Mouse (Mus musculus) heart, postnatal 0 days (tissue): ENCODE measurements around the gene 1700011L22Rik. TPM values are rescaled to one million over a fixed set of nuclear protein-coding genes. Genes with fewer than 3 reads are reported as not detected.

Experiments
- ATAC-seq: fragments of 200-750 bp; cut with Nextera tagmentation; 2 replicates; pipeline ENCODE4 v1.8.0; 2017; ENCODE audit warnings: low read depth, moderate number of reproducible peaks, moderate library complexity; ENCODE audit not compliant: insufficient read depth
- DNase-seq: peaks from one replicate; pipeline ENCODE4 v3.0.0-alpha.2; 2016; ENCODE audit warnings: low spot score
- H3K27ac ChIP-seq: fragments of 300-500 bp; sonication (generic); 2 replicates; pipeline ENCODE4 v1.5.1; 2014; ENCODE audit warnings: low read depth, mild to moderate bottlenecking
- H3K27me3 ChIP-seq: fragments of 300-500 bp; sonication (generic); 2 replicates; pipeline ENCODE4 v1.6.1; 2014; ENCODE audit warnings: low read length, mixed read lengths; ENCODE audit not compliant: control insufficient read depth, insufficient read depth
- H3K36me3 ChIP-seq: fragments of 300-500 bp; sonication (generic); replicated peaks from 2 replicates; pipeline ENCODE4 v1.6.1; 2014; ENCODE audit warnings: low read length, mixed read lengths; ENCODE audit not compliant: control insufficient read depth, insufficient read depth
- H3K4me1 ChIP-seq: fragments of 300-500 bp; sonication (generic); 2 replicates; pipeline ENCODE4 v1.6.1; 2014; ENCODE audit warnings: antibody characterized with exemption; ENCODE audit not compliant: control insufficient read depth, insufficient read depth
- H3K4me2 ChIP-seq: fragments of 300-500 bp; sonication (generic); 2 replicates; pipeline ENCODE4 v1.6.1; 2014; ENCODE audit warnings: low read depth, mild to moderate bottlenecking, low read length, moderate library complexity
- H3K4me3 ChIP-seq: fragments of 300-500 bp; sonication (generic); 2 replicates; pipeline ENCODE4 v1.5.1; 2014; ENCODE audit warnings: low read depth, low read length
- H3K9ac ChIP-seq: fragments of 300-500 bp; sonication (generic); replicated peaks from 2 replicates; pipeline ENCODE4 v1.6.1; 2014; ENCODE audit warnings: low read depth, low read length, mixed read lengths
- H3K9me3 ChIP-seq: fragments of 300-500 bp; sonication (generic); replicated peaks from 2 replicates; pipeline ENCODE4 v1.6.1; 2016; ENCODE audit warnings: low read length; ENCODE audit not compliant: control insufficient read depth
- CTCF ChIP-seq: IDR thresholded peaks from 2 replicates; pipeline ENCODE4 v1.5.1; 2016; ENCODE audit warnings: antibody characterized with exemption, control low read depth, low read depth
- EP300 ChIP-seq: IDR thresholded peaks from 2 replicates; pipeline ENCODE4 v1.6.1; 2016; ENCODE audit warnings: antibody characterized with exemption, low read depth
- WGBS: fragments of 180-500 bp; shearing (Covaris S2); extraction: QIAGEN DNeasy Blood & Tissue Kit; methylation state at CpG from one replicate; pipeline ENCODE4 v1.1.7; 2014; 5-methylcytosine and 5-hydroxymethylcytosine counted together
- polyA plus RNA-seq: library from polyadenylated mRNA; unstranded; fragments of >200 nt; fragmentation: Nextera tagmentation; extraction: Ambion mirVana; gene quantifications from 2 replicates; pipeline ENCODE4 v1.2.1, GENCODE M21; 2015
- total RNA-seq: library from RNA; depleted of rRNA; stranded (reverse); fragments of >200 nt; gene quantifications from 2 replicates; pipeline ENCODE4 v1.2.3, GENCODE M21; 2014; ENCODE audit warnings: low replicate concordance

Gene 1700011L22Rik
- total and polyA plus RNA-seq, 2 experiments from 2014 or later, result 0.12 TPM; not detected in 1

- DNase-seq, result no peak
- no peak overlapping the region for H3K4me3 ChIP-seq
- no peak overlapping the region for H3K9ac ChIP-seq
- 88% methylated on average over 8 of the region's 8 CpGs for WGBS
- no peaks in the 10 kb centered on the region for H3K9me3 ChIP-seq
- no peak for ATAC-seq
- no peaks in the 10 kb centered on the region for H3K4me1 ChIP-seq
- H3K36me3 ChIP-seq, result no peaks in the 10 kb centered on the region
- no peaks in the 10 kb centered on the region for H3K27me3 ChIP-seq
- H3K4me2 ChIP-seq, result no peak overlapping the region
- no peak overlapping the region for H3K27ac ChIP-seq
- TF ChIP-seq EP300 (no peak), CTCF (no peak)
These were observed 19.0 kb downstream of the 1700011L22Rik start for GRCm38 (mm10) chr8:79229266-79229888.

GRCm38 (mm10) chr8:79227916-79228315, 20.5 kb downstream of the 1700011L22Rik start:
- Histone ChIP-seq H3K4me3 (no peak overlapping the region), H3K27ac (no peak overlapping the region), H3K4me1 (peaks cover 4% of the 10 kb centered on the region), H3K4me2 (no peak overlapping the region), H3K9ac (no peak overlapping the region), H3K9me3 (no peaks in the 10 kb centered on the region), H3K27me3 (no peaks in the 10 kb centered on the region), H3K36me3 (no peaks in the 10 kb centered on the region)
- DNase-seq, result no peak
- 90% methylated on average over 3 of the region's 3 CpGs for WGBS
- no peak for ATAC-seq
- TF ChIP-seq EP300, result no peak

GRCm38 (mm10) chr8:79227194-79227593, 21.2 kb downstream of the 1700011L22Rik start:
- Histone ChIP-seq H3K4me2 (no peak overlapping the region), H3K4me1 (peaks cover 12% of the 10 kb centered on the region), H3K9ac (no peak overlapping the region), H3K4me3 (no peak overlapping the region), H3K9me3 (no peaks in the 10 kb centered on the region), H3K27ac (no peak overlapping the region), H3K27me3 (no peaks in the 10 kb centered on the region), H3K36me3 (no peaks in the 10 kb centered on the region)
- DNase-seq (no peak), ATAC-seq (no peak)
- TF ChIP-seq EP300, result no peak
- no peak for TF ChIP-seq CTCF
- 71% methylated on average over 4 of the region's 4 CpGs for WGBS

GRCm38 (mm10) chr8:79226046-79226445, 22.3 kb downstream of the 1700011L22Rik start:
- no peaks in the 10 kb centered on the region for H3K27me3 ChIP-seq
- DNase-seq (no peak), ATAC-seq (no peak)
- H3K4me3 ChIP-seq, result no peak overlapping the region
- peaks cover 16% of the 10 kb centered on the region for H3K4me1 ChIP-seq
- TF ChIP-seq CTCF, result no peak
- TF ChIP-seq EP300, result no peak
- no peaks in the 10 kb centered on the region for H3K36me3 ChIP-seq
- H3K9me3 ChIP-seq, result no peaks in the 10 kb centered on the region
- WGBS, result 84% methylated on average over 3 of the region's 3 CpGs
- no peak overlapping the region for H3K27ac ChIP-seq
- no peak overlapping the region for H3K4me2 ChIP-seq
- H3K9ac ChIP-seq, result no peak overlapping the region

- no peak for DNase-seq
These were observed 22.8 kb downstream of the 1700011L22Rik start for GRCm38 (mm10) chr8:79225586-79225985.

GRCm38 (mm10) chr8:79224363-79224762, 24.0 kb downstream of the 1700011L22Rik start:
- TF ChIP-seq EP300 (no peak), CTCF (no peak)
- H3K27me3 ChIP-seq, result no peaks in the 10 kb centered on the region
- DNase-seq (no peak), ATAC-seq (no peak)
- no peak overlapping the region for H3K27ac ChIP-seq
- no peaks in the 10 kb centered on the region for H3K36me3 ChIP-seq
- no peak overlapping the region for H3K9ac ChIP-seq
- WGBS, result 91% methylated on average over 9 of the region's 9 CpGs
- H3K4me1 ChIP-seq, result peaks cover 16% of the 10 kb centered on the region
- no peak overlapping the region for H3K4me3 ChIP-seq
- no peak overlapping the region for H3K4me2 ChIP-seq
- H3K9me3 ChIP-seq, result no peaks in the 10 kb centered on the region

More at GRCm38 (mm10) chr8:79225586-79225985, 22.8 kb downstream of the 1700011L22Rik start:
- Histone ChIP-seq H3K9me3 (no peaks in the 10 kb centered on the region), H3K4me2 (no peak overlapping the region), H3K9ac (no peak overlapping the region), H3K36me3 (no peaks in the 10 kb centered on the region), H3K27ac (no peak overlapping the region), H3K27me3 (no peaks in the 10 kb centered on the region), H3K4me1 (peaks cover 16% of the 10 kb centered on the region), H3K4me3 (no peak overlapping the region)
- TF ChIP-seq CTCF (no peak), EP300 (no peak)
- WGBS, result 61% methylated on average over 7 of the region's 7 CpGs
- ATAC-seq, result no peak
